Mouse (Mus musculus) forebrain, embryonic 12.5 days (tissue): ENCODE measurements at regions not wholly inside any gene's neighbourhood (a gene's known extent, or its start where the extent isn't known, plus 50 kb on each side); places are given as distances from the start of the nearest gene placed in this dataset.

Experiments
- ATAC-seq: fragments of 200-750 bp; cut with Nextera tagmentation; 2 replicates; pipeline ENCODE4 v1.8.0; 2017; ENCODE audit warnings: moderate TSS enrichment; ENCODE audit not compliant: low FRiP score
- H3K27ac ChIP-seq: fragments of 300-500 bp; sonication (generic); 2 replicates; pipeline ENCODE4 v1.5.1; 2016; ENCODE audit warnings: mild to moderate bottlenecking
- H3K27me3 ChIP-seq: fragments of 300-500 bp; sonication (generic); 2 replicates; pipeline ENCODE4 v1.6.1; 2016; ENCODE audit warnings: mild to moderate bottlenecking
- H3K36me3 ChIP-seq: fragments of 300-500 bp; sonication (generic); replicated peaks from 2 replicates; pipeline ENCODE4 v1.6.1; 2016; ENCODE audit warnings: mild to moderate bottlenecking
- H3K4me1 ChIP-seq: fragments of 300-500 bp; sonication (generic); 2 replicates; pipeline ENCODE4 v1.6.1; 2016
- H3K4me2 ChIP-seq: fragments of 300-500 bp; sonication (generic); 2 replicates; pipeline ENCODE4 v1.6.1; 2016; ENCODE audit warnings: mild to moderate bottlenecking, moderate library complexity
- H3K4me3 ChIP-seq: fragments of 300-500 bp; sonication (generic); replicated peaks from 2 replicates; pipeline ENCODE4 v1.5.1; 2016; ENCODE audit warnings: mild to moderate bottlenecking
- H3K9ac ChIP-seq: fragments of 300-500 bp; sonication (generic); 2 replicates; pipeline ENCODE4 v1.6.1; 2016; ENCODE audit warnings: mild to moderate bottlenecking
- H3K9me3 ChIP-seq: fragments of 300-500 bp; sonication (generic); 2 replicates; pipeline ENCODE4 v1.6.1; 2016
- WGBS: fragments of 180-500 bp; shearing (Covaris S2); methylation state at CpG from one replicate; pipeline ENCODE4 v1.1.7; 2016; 5-methylcytosine and 5-hydroxymethylcytosine counted together

- Histone ChIP-seq H3K4me1 (peaks cover 12% of the 10 kb centered on the region; the same call in 1 of the 2 replicates), H3K9ac (no peak overlapping the region), H3K27me3 (no peaks in the 10 kb centered on the region), H3K27ac (no peak overlapping the region), H3K9me3 (no peaks in the 10 kb centered on the region), H3K4me2 (no peak overlapping the region), H3K36me3 (no peaks in the 10 kb centered on the region), H3K4me3 (no peak overlapping the region)
- 73% methylated on average over 4 of the region's 4 CpGs for WGBS
- ATAC-seq, result no peak
Observed at GRCm38 (mm10) chr6:53233777-53234176, 53.3 kb upstream of the Creb5 start.

- ATAC-seq, result no peak
- Histone ChIP-seq H3K27ac (no peak overlapping the region), H3K27me3 (no peaks in the 10 kb centered on the region), H3K4me2 (no peak overlapping the region), H3K36me3 (no peaks in the 10 kb centered on the region), H3K9ac (no peak overlapping the region), H3K9me3 (no peaks in the 10 kb centered on the region), H3K4me3 (no peak overlapping the region), H3K4me1 (peaks cover 14% of the 10 kb centered on the region; the same call in 1 of the 2 replicates)
- 42% methylated on average over 5 of the region's 5 CpGs for WGBS
Observed at GRCm38 (mm10) chr6:53232616-53233015, 54.5 kb upstream of the Creb5 start.

- peak; percentile 49; the same call in 1 of the 2 replicates for ATAC-seq
Observed at GRCm38 (mm10) chr6:53229350-53229749, 57.7 kb upstream of the Creb5 start.

GRCm38 (mm10) chr6:53222104-53222503 is 65.0 kb upstream of the Creb5 start:
- Histone ChIP-seq H3K27me3 (no peaks in the 10 kb centered on the region), H3K4me1 (peaks cover 26% of the 10 kb centered on the region), H3K9me3 (no peaks in the 10 kb centered on the region), H3K9ac (no peak overlapping the region), H3K4me3 (no peak overlapping the region), H3K27ac (no peak overlapping the region; the same call in 1 of the 2 replicates), H3K36me3 (no peaks in the 10 kb centered on the region), H3K4me2 (peak overlapping the region; percentile 21; the same call in 1 of the 2 replicates)
- WGBS, result 35% methylated on average over 8 of the region's 8 CpGs
- ATAC-seq, result no peak

More at GRCm38 (mm10) chr6:53229350-53229749, 57.7 kb upstream of the Creb5 start:
- no peak overlapping the region for H3K27ac ChIP-seq
- H3K36me3 ChIP-seq, result no peaks in the 10 kb centered on the region
- H3K27me3 ChIP-seq, result no peaks in the 10 kb centered on the region
- H3K9me3 ChIP-seq, result no peaks in the 10 kb centered on the region
- WGBS, result 37% methylated on average over 6 of the region's 6 CpGs
- H3K4me2 ChIP-seq, result no peak overlapping the region
- no peak overlapping the region for H3K9ac ChIP-seq
- no peak overlapping the region for H3K4me3 ChIP-seq
- H3K4me1 ChIP-seq, result peaks cover 14% of the 10 kb centered on the region; the same call in 1 of the 2 replicates

- Histone ChIP-seq H3K9ac (no peak overlapping the region), H3K4me3 (no peak overlapping the region), H3K27me3 (no peaks in the 10 kb centered on the region), H3K27ac (peak overlapping the region; percentile 2; the same call in 1 of the 2 replicates), H3K4me2 (peak overlapping the region; percentile 21; the same call in 1 of the 2 replicates), H3K9me3 (no peaks in the 10 kb centered on the region), H3K36me3 (no peaks in the 10 kb centered on the region), H3K4me1 (peaks cover 26% of the 10 kb centered on the region)
- 21% methylated on average over 4 of the region's 4 CpGs for whole genome bisulfite sequencing
- peak; percentile 55; the same call in 1 of the 2 replicates for ATAC-seq
Observed at GRCm38 (mm10) chr6:53221668-53222005, 65.4 kb upstream of the Creb5 start.

GRCm38 (mm10) chr6:53220784-53221667 is 66.0 kb upstream of the Creb5 start:
- Histone ChIP-seq H3K4me2 (0 out of 2 replicates have a peak overlapping the region, but pooled peaks have one; percentile 8), H3K9me3 (no peaks in the 10 kb centered on the region), H3K36me3 (no peaks in the 10 kb centered on the region), H3K27ac (peak overlapping the region; percentile 67), H3K4me1 (peaks cover 26% of the 10 kb centered on the region), H3K9ac (no peak overlapping the region), H3K4me3 (no peak overlapping the region), H3K27me3 (no peaks in the 10 kb centered on the region)
- WGBS, result 50% methylated on average over 18 of the region's 18 CpGs
- peak; percentile 67; the same call in 1 of the 2 replicates for ATAC-seq

- no peaks in the 10 kb centered on the region for H3K27me3 ChIP-seq
- H3K36me3 ChIP-seq, result no peaks in the 10 kb centered on the region
- H3K4me2 ChIP-seq, result no peak overlapping the region
- no peaks in the 10 kb centered on the region for H3K9me3 ChIP-seq
- no peak for ATAC-seq
- peaks cover 26% of the 10 kb centered on the region for H3K4me1 ChIP-seq
- no peak overlapping the region for H3K27ac ChIP-seq
- 63% methylated on average over 10 of the region's 10 CpGs for WGBS
- no peak overlapping the region for H3K9ac ChIP-seq
- H3K4me3 ChIP-seq, result no peak overlapping the region
Observed at GRCm38 (mm10) chr6:53218871-53219286, 68.2 kb upstream of the Creb5 start.

- peaks cover 23% of the 10 kb centered on the region for H3K4me1 ChIP-seq
- H3K9me3 ChIP-seq, result no peaks in the 10 kb centered on the region
- no peak for ATAC-seq
- no peaks in the 10 kb centered on the region for H3K27me3 ChIP-seq
- H3K4me3 ChIP-seq, result no peak overlapping the region
- H3K27ac ChIP-seq, result no peak overlapping the region
- H3K36me3 ChIP-seq, result no peaks in the 10 kb centered on the region
- 55% methylated on average over 10 of the region's 10 CpGs for WGBS
- no peak overlapping the region for H3K9ac ChIP-seq
- H3K4me2 ChIP-seq, result no peak overlapping the region
Observed at GRCm38 (mm10) chr6:53217234-53218015, 69.6 kb upstream of the Creb5 start.

GRCm38 (mm10) chr6:53216715-53217114 is 70.4 kb upstream of the Creb5 start:
- Histone ChIP-seq H3K9me3 (no peaks in the 10 kb centered on the region), H3K9ac (no peak overlapping the region), H3K4me3 (no peak overlapping the region), H3K27me3 (no peaks in the 10 kb centered on the region), H3K36me3 (no peaks in the 10 kb centered on the region), H3K4me1 (peaks cover 17% of the 10 kb centered on the region), H3K4me2 (no peak overlapping the region), H3K27ac (no peak overlapping the region)
- 90% methylated on average over 2 of the region's 2 CpGs for WGBS
- no peak for ATAC-seq

GRCm38 (mm10) chr6:53211420-53211819 is 75.7 kb upstream of the Creb5 start:
- Histone ChIP-seq H3K36me3 (no peaks in the 10 kb centered on the region), H3K27me3 (no peaks in the 10 kb centered on the region), H3K27ac (no peak overlapping the region; the same call in 1 of the 2 replicates), H3K4me2 (no peak overlapping the region), H3K4me1 (no peaks in the 10 kb centered on the region; the same call in 1 of the 2 replicates), H3K9ac (no peak overlapping the region), H3K4me3 (no peak overlapping the region), H3K9me3 (no peaks in the 10 kb centered on the region)
- 75% methylated on average over 3 of the region's 3 CpGs for WGBS
- ATAC-seq, result no peak

GRCm38 (mm10) chr6:53209398-53209797 is 77.7 kb upstream of the Creb5 start:
- Histone ChIP-seq H3K27ac (no peak overlapping the region), H3K27me3 (no peaks in the 10 kb centered on the region), H3K9me3 (no peaks in the 10 kb centered on the region), H3K36me3 (no peaks in the 10 kb centered on the region), H3K4me3 (no peak overlapping the region), H3K9ac (no peak overlapping the region), H3K4me2 (no peak overlapping the region), H3K4me1 (no peaks in the 10 kb centered on the region; the same call in 1 of the 2 replicates)
- WGBS, result 76% methylated on average over 6 of the region's 6 CpGs
- ATAC-seq, result no peak

- H3K4me2 ChIP-seq, result no peak overlapping the region
- no peak overlapping the region for H3K27ac ChIP-seq
- H3K27me3 ChIP-seq, result no peaks in the 10 kb centered on the region
- H3K9ac ChIP-seq, result no peak overlapping the region
- H3K9me3 ChIP-seq, result no peaks in the 10 kb centered on the region
- H3K36me3 ChIP-seq, result no peaks in the 10 kb centered on the region
- ATAC-seq, result no peak
- WGBS, result 46% methylated on average over 3 of the region's 3 CpGs
- no peak overlapping the region for H3K4me3 ChIP-seq
- H3K4me1 ChIP-seq, result no peaks in the 10 kb centered on the region; the same call in 1 of the 2 replicates
Observed at GRCm38 (mm10) chr6:53208474-53208873, 78.6 kb upstream of the Creb5 start.
